Mouse (Mus musculus): ENCODE results near the gene Rpl7l1.
"Not testable (repeated sequence)": the region's sequence is repeated elsewhere in the genome, so short reads cannot be mapped to it uniquely, and the experiment has no call there.

Rpl7l1 gene

GRCm38 (mm10) chr17:46792963-46793362 is 10.5 kb upstream of the Rpl7l1 start:
- TF ChIP-seq NANOG (IDR thresholded peaks at IDR 0.05; ENCODE audit: borderline replicate concordance, low read length) (0 out of 2 replicates have a peak, but pooled peaks have one; percentile 23), POU5F1 (IDR thresholded peaks at IDR 0.05; ENCODE audit: borderline replicate concordance, low read length) (no peak)
- Histone ChIP-seq H3K27me3 (ENCODE audit: insufficient read depth, low read length) (no peaks in the 10 kb centered on the region), H3K4me3 (replicated peaks; ENCODE audit: low read length) (peak overlapping the region; percentile 55), H3K4me1 (replicated peaks; ENCODE audit: low read depth, low read length) (peaks cover 96% of the 10 kb centered on the region), H3K36me3 (ENCODE audit: insufficient read depth, low read length) (peaks cover 12% of the 10 kb centered on the region), H3K9me3 (ENCODE audit: low read length) (no peaks in the 10 kb centered on the region)

GRCm38 (mm10) chr17:46787974-46788373 is 5.5 kb upstream of the Rpl7l1 start:
- not testable (repeated sequence) for H3K4me3 ChIP-seq (replicated peaks; ENCODE audit: low read length); H3K36me3 ChIP-seq (ENCODE audit: insufficient read depth, low read length); H3K9me3 ChIP-seq (ENCODE audit: low read length); H3K27me3 ChIP-seq (ENCODE audit: insufficient read depth, low read length)
- peaks cover 68% of the 10 kb centered on the region for H3K4me1 ChIP-seq (replicated peaks; ENCODE audit: low read depth, low read length)
- peak; percentile 53; the same call in 1 of the 2 replicates for TF ChIP-seq NANOG (IDR thresholded peaks at IDR 0.05; ENCODE audit: borderline replicate concordance, low read length)

- Histone ChIP-seq H3K9me3 (ENCODE audit: low read length) (peaks cover 4% of the 10 kb centered on the region; the same call in 1 of the 2 replicates), H3K36me3 (ENCODE audit: insufficient read depth, low read length) (no peaks in the 10 kb centered on the region), H3K4me3 (replicated peaks; ENCODE audit: low read length) (no peak overlapping the region), H3K27me3 (ENCODE audit: insufficient read depth, low read length) (no peaks in the 10 kb centered on the region), H3K4me1 (replicated peaks; ENCODE audit: low read depth, low read length) (peaks cover 58% of the 10 kb centered on the region)
- TF ChIP-seq CTCF (conservative IDR thresholded peaks at IDR 0.05; ENCODE audit: low read length): no peak
These were observed 4.5 kb upstream of the Rpl7l1 start for GRCm38 (mm10) chr17:46786952-46787351.

GRCm38 (mm10) chr17:46783222-46783565 is 722 bp upstream of the Rpl7l1 start:
- peaks cover 52% of the 10 kb centered on the region for H3K4me1 ChIP-seq (replicated peaks; ENCODE audit: low read depth, low read length)
- peaks cover 35% of the 10 kb centered on the region for H3K36me3 ChIP-seq (ENCODE audit: insufficient read depth, low read length)
- no peak for TF ChIP-seq NANOG (IDR thresholded peaks at IDR 0.05; ENCODE audit: borderline replicate concordance, low read length)
- TF ChIP-seq POU5F1 (IDR thresholded peaks at IDR 0.05; ENCODE audit: borderline replicate concordance, low read length): no peak
- TF ChIP-seq CTCF (conservative IDR thresholded peaks at IDR 0.05; ENCODE audit: low read length): no peak
- H3K27me3 ChIP-seq (ENCODE audit: insufficient read depth, low read length): no peaks in the 10 kb centered on the region
- peaks cover 4% of the 10 kb centered on the region; the same call in 1 of the 2 replicates for H3K9me3 ChIP-seq (ENCODE audit: low read length)
- H3K4me3 ChIP-seq (replicated peaks; ENCODE audit: low read length): peak overlapping the region; percentile 93

- Histone ChIP-seq H3K4me3 (replicated peaks; ENCODE audit: low read length) (peak overlapping the region; percentile 93), H3K27me3 (ENCODE audit: insufficient read depth, low read length) (no peaks in the 10 kb centered on the region), H3K4me1 (replicated peaks; ENCODE audit: low read depth, low read length) (peaks cover 51% of the 10 kb centered on the region), H3K9me3 (ENCODE audit: low read length) (peaks cover 4% of the 10 kb centered on the region; the same call in 1 of the 2 replicates), H3K36me3 (ENCODE audit: insufficient read depth, low read length) (peaks cover 48% of the 10 kb centered on the region)
- no peak for TF ChIP-seq CTCF (conservative IDR thresholded peaks at IDR 0.05; ENCODE audit: low read length)
- TF ChIP-seq NANOG (IDR thresholded peaks at IDR 0.05; ENCODE audit: borderline replicate concordance, low read length): no peak
- TF ChIP-seq POU5F1 (IDR thresholded peaks at IDR 0.05; ENCODE audit: borderline replicate concordance, low read length): no peak
These were observed 596 bp downstream of the Rpl7l1 start for GRCm38 (mm10) chr17:46781876-46782275.

GRCm38 (mm10) chr17:46776087-46776486 is 6.4 kb downstream of the Rpl7l1 start:
- peaks cover 72% of the 10 kb centered on the region for H3K36me3 ChIP-seq (ENCODE audit: insufficient read depth, low read length)
- no peak for TF ChIP-seq POU5F1 (IDR thresholded peaks at IDR 0.05; ENCODE audit: borderline replicate concordance, low read length)
- no peak for TF ChIP-seq NANOG (IDR thresholded peaks at IDR 0.05; ENCODE audit: borderline replicate concordance, low read length)
- TF ChIP-seq CTCF (conservative IDR thresholded peaks at IDR 0.05; ENCODE audit: low read length): no peak
- no peaks in the 10 kb centered on the region for H3K27me3 ChIP-seq (ENCODE audit: insufficient read depth, low read length)
- no peaks in the 10 kb centered on the region for H3K9me3 ChIP-seq (ENCODE audit: low read length)
- H3K4me3 ChIP-seq (replicated peaks; ENCODE audit: low read length): no peak overlapping the region
- H3K4me1 ChIP-seq (replicated peaks; ENCODE audit: low read depth, low read length): peaks cover 77% of the 10 kb centered on the region

GRCm38 (mm10) chr17:46775070-46775469 is 7.4 kb downstream of the Rpl7l1 start:
- no peak for TF ChIP-seq POU5F1 (IDR thresholded peaks at IDR 0.05; ENCODE audit: borderline replicate concordance, low read length)
- no peak for TF ChIP-seq NANOG (IDR thresholded peaks at IDR 0.05; ENCODE audit: borderline replicate concordance, low read length)
- H3K27me3 ChIP-seq (ENCODE audit: insufficient read depth, low read length): peaks cover 3% of the 10 kb centered on the region; the same call in 1 of the 2 replicates
- peaks cover 75% of the 10 kb centered on the region for H3K4me1 ChIP-seq (replicated peaks; ENCODE audit: low read depth, low read length)
- no peaks in the 10 kb centered on the region for H3K9me3 ChIP-seq (ENCODE audit: low read length)
- peaks cover 62% of the 10 kb centered on the region for H3K36me3 ChIP-seq (ENCODE audit: insufficient read depth, low read length)
- no peak overlapping the region for H3K4me3 ChIP-seq (replicated peaks; ENCODE audit: low read length)

GRCm38 (mm10) chr17:46774131-46774472 is 8.4 kb downstream of the Rpl7l1 start:
- Histone ChIP-seq H3K4me1 (replicated peaks; ENCODE audit: low read depth, low read length) (peaks cover 66% of the 10 kb centered on the region), H3K36me3 (ENCODE audit: insufficient read depth, low read length) (peaks cover 53% of the 10 kb centered on the region), H3K9me3 (ENCODE audit: low read length) (no peaks in the 10 kb centered on the region), H3K27me3 (ENCODE audit: insufficient read depth, low read length) (peaks cover 5% of the 10 kb centered on the region; the same call in 1 of the 2 replicates), H3K4me3 (replicated peaks; ENCODE audit: low read length) (peak overlapping the region; percentile 98)
- TF ChIP-seq NANOG (IDR thresholded peaks at IDR 0.05; ENCODE audit: borderline replicate concordance, low read length): no peak
- no peak for TF ChIP-seq POU5F1 (IDR thresholded peaks at IDR 0.05; ENCODE audit: borderline replicate concordance, low read length)
- no peak for TF ChIP-seq CTCF (conservative IDR thresholded peaks at IDR 0.05; ENCODE audit: low read length)

GRCm38 (mm10) chr17:46773278-46774130 is 9.0 kb downstream of the Rpl7l1 start:
- Histone ChIP-seq H3K36me3 (ENCODE audit: insufficient read depth, low read length) (peaks cover 47% of the 10 kb centered on the region), H3K4me3 (replicated peaks; ENCODE audit: low read length) (peak overlapping the region; percentile 98), H3K4me1 (replicated peaks; ENCODE audit: low read depth, low read length) (peaks cover 60% of the 10 kb centered on the region), H3K27me3 (ENCODE audit: insufficient read depth, low read length) (peaks cover 5% of the 10 kb centered on the region; the same call in 1 of the 2 replicates), H3K9me3 (ENCODE audit: low read length) (no peaks in the 10 kb centered on the region)
- no peak for TF ChIP-seq NANOG (IDR thresholded peaks at IDR 0.05; ENCODE audit: borderline replicate concordance, low read length)
- peak; percentile 5; the same call in 1 of the 2 replicates for TF ChIP-seq CTCF (conservative IDR thresholded peaks at IDR 0.05; ENCODE audit: low read length)

Measured in E14TG2a.4 (cell line).